Mouse (Mus musculus): ENCODE data around the gene Acss1.

The Acss1 gene

GRCm38 (mm10) chr2:150667820-150668766 is at the start of gene Acss1:
TSS of gene Acss1 (minus strand) at chr2:150668500.
- DNase-seq (ENCODE audit: low read depth in 1 of 2, low spot score in 2 of 2) = peak in 1 of 2 experiments; percentile 26

GRCm38 (mm10) chr2:150712167-150712674 is 43.9 kb upstream of the Acss1 start:
- no peak for DNase-seq (ENCODE audit: low read depth in 1 of 2, low spot score in 2 of 2)

- no peak for DNase-seq (ENCODE audit: low read depth in 1 of 2, low spot score in 2 of 2)
Observed at GRCm38 (mm10) chr2:150691481-150692170, 23.3 kb upstream of the Acss1 start.

GRCm38 (mm10) chr2:150690216-150690615 is 21.9 kb upstream of the Acss1 start:
- no peak for DNase-seq (ENCODE audit: low read depth in 1 of 2, low spot score in 2 of 2)

GRCm38 (mm10) chr2:150689223-150689800 is 21.0 kb upstream of the Acss1 start, which contains the start of gene Vsx1:
TSS of gene Vsx1 (minus strand) at chr2:150689360.
- DNase-seq (ENCODE audit: low read depth in 1 of 2, low spot score in 2 of 2) = no peak

- no peak for DNase-seq (ENCODE audit: low read depth in 1 of 2, low spot score in 2 of 2)
Observed at GRCm38 (mm10) chr2:150688541-150689186, 20.4 kb upstream of the Acss1 start.

- DNase-seq (ENCODE audit: low read depth in 1 of 2, low spot score in 2 of 2) = no peak
Observed at GRCm38 (mm10) chr2:150687871-150688540, 19.7 kb upstream of the Acss1 start.

GRCm38 (mm10) chr2:150685389-150685788 is 17.1 kb upstream of the Acss1 start:
- no peak for DNase-seq (ENCODE audit: low read depth in 1 of 2, low spot score in 2 of 2)

GRCm38 (mm10) chr2:150684451-150684850 is 16.2 kb upstream of the Acss1 start:
- DNase-seq (ENCODE audit: low read depth in 1 of 2, low spot score in 2 of 2) = no peak

- DNase-seq (ENCODE audit: low read depth in 1 of 2, low spot score in 2 of 2) = no peak
Observed at GRCm38 (mm10) chr2:150681581-150681980, 13.3 kb upstream of the Acss1 start.

GRCm38 (mm10) chr2:150678392-150678791 is 10.1 kb upstream of the Acss1 start:
- DNase-seq (ENCODE audit: low read depth in 1 of 2, low spot score in 2 of 2) = peak in 1 of 2 experiments; percentile 59

- DNase-seq (ENCODE audit: low read depth in 1 of 2, low spot score in 2 of 2) = no peak
Observed at GRCm38 (mm10) chr2:150675525-150675924, 7.2 kb upstream of the Acss1 start.

- peak in 1 of 2 experiments; percentile 54 for DNase-seq (ENCODE audit: low read depth in 1 of 2, low spot score in 2 of 2)
Observed at GRCm38 (mm10) chr2:150674900-150675299, 6.6 kb upstream of the Acss1 start.

GRCm38 (mm10) chr2:150673929-150674328 is 5.6 kb upstream of the Acss1 start:
- DNase-seq (ENCODE audit: low read depth in 1 of 2, low spot score in 2 of 2) = peak; percentile 79 to 83

- DNase-seq (ENCODE audit: low read depth in 1 of 2, low spot score in 2 of 2) = no peak
Observed at GRCm38 (mm10) chr2:150671609-150672290, 3.5 kb upstream of the Acss1 start.

- DNase-seq (ENCODE audit: low read depth in 1 of 2, low spot score in 2 of 2) = no peak
Observed at GRCm38 (mm10) chr2:150670926-150671325, 2.6 kb upstream of the Acss1 start.

- DNase-seq (ENCODE audit: low read depth in 1 of 2, low spot score in 2 of 2) = peak in 1 of 2 experiments; percentile 50
Observed at GRCm38 (mm10) chr2:150669454-150670045, 1.2 kb upstream of the Acss1 start.

GRCm38 (mm10) chr2:150668956-150669355 is 656 bp upstream of the Acss1 start:
- no peak for DNase-seq (ENCODE audit: low read depth in 1 of 2, low spot score in 2 of 2)
